Mouse (Mus musculus) forebrain, embryonic 11.5 days (tissue): ENCODE measurements around the gene Dennd6a. TPM values are rescaled to one million over a fixed set of nuclear protein-coding genes. Genes with fewer than 3 reads are reported as not detected.

Source experiments
- ATAC-seq: fragments of 200-750 bp; cut with Nextera tagmentation; replicated peaks from 2 replicates; pipeline ENCODE4 v1.8.0; 2017; ENCODE audit warnings: moderate TSS enrichment; ENCODE audit not compliant: low FRiP score
- DNase-seq: peaks from one replicate; pipeline ENCODE4 v3.0.0-alpha.2; 2017; ENCODE audit warnings: low spot score
- H3K27ac ChIP-seq: fragments of 300-500 bp; sonication (generic); 2 replicates; pipeline ENCODE4 v1.5.1; 2014; ENCODE audit warnings: low read depth, low read length
- H3K27me3 ChIP-seq: fragments of 300-500 bp; sonication (generic); 2 replicates; pipeline ENCODE4 v1.6.1; 2014; ENCODE audit warnings: mild to moderate bottlenecking, low read length, mixed read lengths; ENCODE audit not compliant: control insufficient read depth, insufficient read depth
- H3K36me3 ChIP-seq: fragments of 300-500 bp; sonication (generic); 2 replicates; pipeline ENCODE4 v1.6.1; 2014; ENCODE audit warnings: mild to moderate bottlenecking, low read length, moderate library complexity, mixed read lengths; ENCODE audit not compliant: control insufficient read depth, insufficient read depth
- H3K4me1 ChIP-seq: fragments of 300-500 bp; sonication (generic); replicated peaks from 2 replicates; pipeline ENCODE4 v1.6.1; 2014; ENCODE audit warnings: low read length, mixed read lengths; ENCODE audit not compliant: control insufficient read depth, insufficient read depth
- H3K4me2 ChIP-seq: fragments of 300-500 bp; sonication (generic); 2 replicates; pipeline ENCODE4 v1.6.1; 2014; ENCODE audit warnings: low read depth, mild to moderate bottlenecking, low read length, moderate library complexity, mixed read lengths; ENCODE audit not compliant: severe bottlenecking
- H3K4me3 ChIP-seq: fragments of 300-500 bp; sonication (generic); 2 replicates; pipeline ENCODE4 v1.5.1; 2014; ENCODE audit warnings: low read depth, low read length
- H3K9ac ChIP-seq: fragments of 300-500 bp; sonication (generic); 2 replicates; pipeline ENCODE4 v1.6.1; 2014; ENCODE audit warnings: low read length
- H3K9me3 ChIP-seq: fragments of 300-500 bp; sonication (generic); 2 replicates; pipeline ENCODE4 v1.6.1; 2016; ENCODE audit warnings: low read length, mixed read lengths; ENCODE audit not compliant: control insufficient read depth
- WGBS: fragments of 180-500 bp; shearing (Covaris S2); extraction: QIAGEN DNeasy Blood & Tissue Kit; methylation state at CpG from one replicate; pipeline ENCODE4 v1.1.7; 2014; 5-methylcytosine and 5-hydroxymethylcytosine counted together
- polyA plus RNA-seq: library from polyadenylated mRNA; unstranded; fragments of >200 nt; fragmentation: Nextera tagmentation; extraction: Ambion mirVana; gene quantifications from 2 replicates; pipeline ENCODE4 v1.2.1, GENCODE M21; 2014

Dennd6a gene
- polyA plus RNA-seq, 1 experiment from 2014 or later: 38.8 TPM

- Histone ChIP-seq H3K4me2 (no peak overlapping the region), H3K4me1 (0 out of 2 replicates have a peak, but pooled peaks cover 2% of the 10 kb centered on the region), H3K27me3 (no peaks in the 10 kb centered on the region), H3K4me3 (no peak overlapping the region), H3K9ac (no peak overlapping the region), H3K9me3 (no peaks in the 10 kb centered on the region), H3K36me3 (no peaks in the 10 kb centered on the region; the same call in 1 of the 2 replicates), H3K27ac (no peak overlapping the region)
- WGBS: 84% methylated on average over 3 of the region's 3 CpGs
- DNase-seq: no peak
- no peak for ATAC-seq
Observed at GRCm38 (mm10) chr14:26643006-26643624, 69.5 kb downstream of the Dennd6a start.

- 67% methylated on average over 5 of the region's 5 CpGs for WGBS
- H3K27me3 ChIP-seq: no peaks in the 10 kb centered on the region
- H3K9me3 ChIP-seq: no peaks in the 10 kb centered on the region
- no peak overlapping the region for H3K9ac ChIP-seq
- ATAC-seq (no peak), DNase-seq (peak; percentile 58)
- H3K4me1 ChIP-seq: 0 out of 2 replicates have a peak, but pooled peaks cover 2% of the 10 kb centered on the region
- no peak overlapping the region for H3K4me3 ChIP-seq
- no peaks in the 10 kb centered on the region; the same call in 1 of the 2 replicates for H3K36me3 ChIP-seq
- H3K4me2 ChIP-seq: no peak overlapping the region
- peak overlapping the region; percentile 41 for H3K27ac ChIP-seq
Observed at GRCm38 (mm10) chr14:26645989-26646650, 72.5 kb downstream of the Dennd6a start.

- H3K4me1 ChIP-seq: 0 out of 2 replicates have a peak, but pooled peaks cover 2% of the 10 kb centered on the region
- no peak for DNase-seq
- no peaks in the 10 kb centered on the region; the same call in 1 of the 2 replicates for H3K36me3 ChIP-seq
Observed at GRCm38 (mm10) chr14:26647811-26648210, 74.2 kb downstream of the Dennd6a start.

GRCm38 (mm10) chr14:26651901-26652300, 78.2 kb downstream of the Dennd6a start:
- Histone ChIP-seq H3K9me3 (no peaks in the 10 kb centered on the region), H3K27me3 (no peaks in the 10 kb centered on the region), H3K4me3 (no peak overlapping the region), H3K4me1 (no peaks in the 10 kb centered on the region), H3K4me2 (no peak overlapping the region), H3K27ac (no peak overlapping the region), H3K9ac (no peak overlapping the region), H3K36me3 (peaks cover 5% of the 10 kb centered on the region; the same call in 1 of the 2 replicates)
- DNase-seq (no peak), ATAC-seq (no peak)

More at GRCm38 (mm10) chr14:26647811-26648210, 74.2 kb downstream of the Dennd6a start:
- H3K9ac ChIP-seq: no peak overlapping the region
- H3K4me2 ChIP-seq: no peak overlapping the region
- 95% methylated on average over 2 of the region's 2 CpGs for WGBS
- H3K27ac ChIP-seq: no peak overlapping the region
- no peaks in the 10 kb centered on the region for H3K27me3 ChIP-seq
- ATAC-seq: no peak
- no peak overlapping the region for H3K4me3 ChIP-seq
- no peaks in the 10 kb centered on the region for H3K9me3 ChIP-seq

- H3K27ac ChIP-seq: no peak overlapping the region
- no peaks in the 10 kb centered on the region for H3K9me3 ChIP-seq
- peaks cover 5% of the 10 kb centered on the region; the same call in 1 of the 2 replicates for H3K36me3 ChIP-seq
- H3K9ac ChIP-seq: no peak overlapping the region
- ATAC-seq: no peak
- H3K4me2 ChIP-seq: no peak overlapping the region
- no peaks in the 10 kb centered on the region for H3K4me1 ChIP-seq
- DNase-seq: no peak
- H3K27me3 ChIP-seq: no peaks in the 10 kb centered on the region
- H3K4me3 ChIP-seq: no peak overlapping the region
Observed at GRCm38 (mm10) chr14:26658178-26658577, 84.5 kb downstream of the Dennd6a start.

DNA sequence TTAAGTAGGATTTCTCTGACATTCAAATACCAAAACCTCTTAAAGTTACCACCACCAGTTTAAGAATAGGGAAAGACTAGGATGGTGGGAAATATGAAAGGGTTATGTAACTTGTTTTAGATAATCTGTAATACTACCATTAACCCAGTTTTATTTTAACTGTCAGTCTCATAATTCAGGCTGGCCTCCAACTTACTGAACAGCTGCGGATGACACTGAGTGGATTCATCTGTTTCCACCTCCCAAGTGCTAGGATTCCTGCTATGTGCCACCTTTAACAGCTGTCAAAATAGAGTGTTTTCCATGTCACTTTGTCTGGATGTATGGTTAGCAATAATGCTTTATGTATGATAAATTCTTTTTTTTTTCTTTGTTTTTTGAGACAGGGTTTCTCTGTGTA, 86.6 kb downstream of the Dennd6a start:
- Histone ChIP-seq H3K4me3 (no peak overlapping the region), H3K27ac (no peak overlapping the region), H3K9me3 (no peaks in the 10 kb centered on the region), H3K36me3 (peaks cover 2% of the 10 kb centered on the region; the same call in 1 of the 2 replicates), H3K4me1 (no peaks in the 10 kb centered on the region), H3K27me3 (no peaks in the 10 kb centered on the region), H3K9ac (no peak overlapping the region), H3K4me2 (no peak overlapping the region)
- WGBS: 95% methylated on average over 1 of the region's 1 CpGs
- ATAC-seq: no peak
- DNase-seq: no peak

GRCm38 (mm10) chr14:26662016-26662415, 88.4 kb downstream of the Dennd6a start:
- Histone ChIP-seq H3K9me3 (no peaks in the 10 kb centered on the region), H3K27me3 (no peaks in the 10 kb centered on the region), H3K9ac (no peak overlapping the region), H3K36me3 (peaks cover 3% of the 10 kb centered on the region; the same call in 1 of the 2 replicates), H3K4me3 (no peak overlapping the region), H3K4me2 (no peak overlapping the region), H3K4me1 (peaks cover 2% of the 10 kb centered on the region), H3K27ac (no peak overlapping the region)
- DNase-seq (no peak), ATAC-seq (no peak)
- 89% methylated on average over 3 of the region's 3 CpGs for WGBS

DNA sequence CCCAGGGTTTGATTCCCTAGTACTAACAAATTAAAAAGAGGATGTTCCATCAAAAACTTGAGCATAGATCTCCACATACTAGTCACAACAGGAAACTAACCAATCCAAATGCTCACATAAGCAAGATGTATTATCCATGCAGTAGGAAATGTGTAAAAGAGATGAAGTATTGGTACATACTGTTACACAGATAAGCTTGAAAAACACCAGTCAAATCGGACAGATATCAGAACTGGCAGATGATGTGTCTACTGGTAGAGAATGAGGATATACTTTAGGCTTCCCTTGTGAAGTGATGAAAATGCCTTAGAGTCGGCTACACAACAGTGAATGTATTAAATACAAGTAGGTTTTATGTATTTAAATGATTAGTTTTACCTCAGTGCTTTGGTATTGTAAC, 88.8 kb downstream of the Dennd6a start:
- peaks cover 4% of the 10 kb centered on the region for H3K4me1 ChIP-seq
- ATAC-seq (no peak), DNase-seq (no peak)
- H3K36me3 ChIP-seq: peaks cover 3% of the 10 kb centered on the region; the same call in 1 of the 2 replicates
- H3K27me3 ChIP-seq: no peaks in the 10 kb centered on the region
- WGBS: 87% methylated on average over 2 of the region's 2 CpGs
- H3K4me2 ChIP-seq: no peak overlapping the region
- H3K4me3 ChIP-seq: no peak overlapping the region
- H3K9me3 ChIP-seq: no peaks in the 10 kb centered on the region
- no peak overlapping the region for H3K27ac ChIP-seq
- no peak overlapping the region for H3K9ac ChIP-seq
